Mouse (Mus musculus) small intestine, adult 2 months (tissue): ENCODE measurements around the gene Sphk2. TPM values are rescaled to one million over a fixed set of nuclear protein-coding genes. Genes with fewer than 3 reads are reported as not detected.

ENCODE experiments used
- H3K27ac ChIP-seq: fragments of 200-500 bp; 2 replicates; pipeline ENCODE4 v1.5.1; 2012; ENCODE audit warnings: low read depth, low read length, control low read depth, inconsistent platforms; ENCODE audit not compliant: insufficient read depth
- H3K27me3 ChIP-seq: fragments of 200-500 bp; 2 replicates; pipeline ENCODE4 v1.6.1; 2012; ENCODE audit warnings: mild to moderate bottlenecking, moderate library complexity, low read length, inconsistent platforms; ENCODE audit not compliant: control insufficient read depth, insufficient read depth
- H3K36me3 ChIP-seq: fragments of 200-500 bp; 2 replicates; pipeline ENCODE4 v1.6.1; 2012; ENCODE audit warnings: mild to moderate bottlenecking, low read length, control low read depth, inconsistent platforms; ENCODE audit not compliant: control insufficient read depth, insufficient read depth
- H3K4me1 ChIP-seq: fragments of 200-500 bp; 2 replicates; pipeline ENCODE4 v1.6.1; 2012; ENCODE audit warnings: low read length, inconsistent platforms, mixed read lengths; ENCODE audit not compliant: control insufficient read depth, insufficient read depth, insufficient read length
- H3K4me3 ChIP-seq: fragments of 200-500 bp; 2 replicates; pipeline ENCODE4 v1.5.1; 2012; ENCODE audit warnings: low read depth, mild to moderate bottlenecking, control low read depth, inconsistent platforms, low read length, moderate library complexity
- CTCF ChIP-seq: fragments of 200-500 bp; IDR thresholded peaks from 2 replicates; pipeline ENCODE4 v1.5.1; 2012; ENCODE audit warnings: low read depth, mild to moderate bottlenecking, control low read depth, inconsistent platforms, low read length, moderate library complexity, mixed read lengths; ENCODE audit not compliant: insufficient replicate concordance, insufficient read length; ENCODE audit errors: extremely low read depth
- POLR2A ChIP-seq: fragments of 200-500 bp; IDR thresholded peaks from 2 replicates; pipeline ENCODE4 v1.6.1; 2012; ENCODE audit warnings: low read depth, mild to moderate bottlenecking, control low read depth, inconsistent platforms, low read length, moderate library complexity
- whole genome bisulfite sequencing: fragments of 180-500 bp; shearing (Covaris S2); methylation state at CpG from one replicate; pipeline ENCODE4 v1.1.7; 2018; 5-methylcytosine and 5-hydroxymethylcytosine counted together
- polyA plus RNA-seq: library from polyadenylated mRNA; depleted of rRNA; stranded (reverse); fragments of >200 nt; gene quantifications from 2 replicates; pipeline ENCODE4 v1.2.3, GENCODE M21; 2012; rRNA removed

Gene Sphk2
- polyA plus RNA-seq = 87.3 and 164 TPM in 2 replicates

- Histone ChIP-seq H3K36me3 (peaks cover 20% of the 10 kb centered on the region), H3K27ac (peak within 1 kb of the TSS; percentile 75), H3K4me1 (peaks cover 23% of the 10 kb centered on the region), H3K4me3 (peak within 1 kb of the TSS; percentile 80), H3K27me3 (no peaks in the 10 kb centered on the region)
- TF ChIP-seq CTCF (no peak), POLR2A (peak; percentile 80)
- under 1% methylated on average over 41 of the region's 41 CpGs for WGBS
These were observed at the start of gene Sphk2 for GRCm38 (mm10) chr7:45717918-45718297. Gene Sphk2, minus strand, starts transcription at chr7:45718002.

DNA sequence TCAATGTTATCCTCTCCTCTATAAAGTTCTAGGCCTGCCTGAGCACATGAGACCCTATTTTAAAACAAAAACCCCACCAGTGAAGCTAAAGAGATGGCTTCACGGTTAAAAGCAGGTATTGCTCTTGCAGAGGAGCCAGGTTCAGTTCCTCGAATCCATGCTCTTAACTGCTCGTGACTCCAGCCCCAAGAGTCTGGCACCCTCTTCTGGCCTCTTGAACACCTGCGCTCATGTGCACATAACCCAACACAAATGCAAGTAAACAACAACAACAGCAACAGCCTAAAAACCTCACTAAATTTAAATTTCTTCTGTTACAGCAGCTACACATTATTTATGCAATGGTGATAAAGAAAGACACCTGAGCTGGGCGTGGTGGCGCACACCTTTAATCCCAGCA is 49.7 kb upstream of the Sphk2 start:
- 97% methylated on average over 6 of the region's 6 CpGs for WGBS
- TF ChIP-seq POLR2A (no peak), CTCF (peak; percentile 22; the same call in 1 of the 2 replicates)
- Histone ChIP-seq H3K36me3 (no peaks in the 10 kb centered on the region), H3K4me1 (peaks cover 26% of the 10 kb centered on the region; the same call in 1 of the 2 replicates), H3K27me3 (no peaks in the 10 kb centered on the region), H3K27ac (no peak overlapping the region), H3K4me3 (no peak overlapping the region)

DNA sequence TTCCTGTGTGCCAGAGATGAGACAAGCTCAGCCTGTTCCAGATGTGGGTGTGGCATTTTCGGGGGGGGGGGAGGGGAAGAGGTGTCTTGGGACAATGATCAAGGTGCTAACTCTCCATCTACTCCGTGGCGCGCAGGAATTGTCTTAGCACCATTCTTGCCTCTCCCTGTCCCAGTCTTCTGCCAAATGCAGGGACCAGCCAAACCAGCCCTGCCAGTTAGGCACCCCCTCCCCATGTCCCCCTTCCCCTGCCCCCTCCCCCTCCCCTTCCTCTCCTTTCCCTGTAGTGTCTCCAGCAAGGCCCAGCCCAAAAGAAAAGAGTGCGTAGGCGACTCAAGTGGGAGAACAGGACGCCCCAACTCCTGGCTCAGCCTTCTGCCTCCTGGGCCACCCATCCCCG is 49.0 kb upstream of the Sphk2 start:
- no peak overlapping the region for H3K27ac ChIP-seq
- no peak overlapping the region for H3K4me3 ChIP-seq
- peaks cover 23% of the 10 kb centered on the region; the same call in 1 of the 2 replicates for H3K4me1 ChIP-seq
- no peaks in the 10 kb centered on the region for H3K27me3 ChIP-seq
- WGBS = 57% methylated on average over 8 of the region's 8 CpGs
- no peaks in the 10 kb centered on the region for H3K36me3 ChIP-seq
- TF ChIP-seq CTCF = no peak
- TF ChIP-seq POLR2A = no peak

GRCm38 (mm10) chr7:45765995-45766394 is 48.2 kb upstream of the Sphk2 start:
- WGBS = 29% methylated on average over 8 of the region's 8 CpGs
- no peak overlapping the region for H3K4me3 ChIP-seq
- no peak overlapping the region for H3K27ac ChIP-seq
- TF ChIP-seq CTCF (no peak), POLR2A (no peak)
- no peaks in the 10 kb centered on the region for H3K27me3 ChIP-seq
- H3K4me1 ChIP-seq = peaks cover 16% of the 10 kb centered on the region; the same call in 1 of the 2 replicates
- H3K36me3 ChIP-seq = no peaks in the 10 kb centered on the region

GRCm38 (mm10) chr7:45760151-45760550 is 42.3 kb upstream of the Sphk2 start:
- TF ChIP-seq CTCF (no peak), POLR2A (no peak)
- peak overlapping the region; percentile 83 for H3K27ac ChIP-seq
- H3K4me1 ChIP-seq = peaks cover 14% of the 10 kb centered on the region; the same call in 1 of the 2 replicates
- H3K27me3 ChIP-seq = no peaks in the 10 kb centered on the region
- no peak overlapping the region for H3K4me3 ChIP-seq
- H3K36me3 ChIP-seq = peaks cover 2% of the 10 kb centered on the region; the same call in 1 of the 2 replicates
- WGBS = 60% methylated on average over 5 of the region's 5 CpGs

GRCm38 (mm10) chr7:45759400-45759799 is 41.6 kb upstream of the Sphk2 start:
- H3K4me1 ChIP-seq = peaks cover 14% of the 10 kb centered on the region; the same call in 1 of the 2 replicates
- H3K36me3 ChIP-seq = peaks cover 4% of the 10 kb centered on the region
- H3K27ac ChIP-seq = peak overlapping the region; percentile 89
- no peaks in the 10 kb centered on the region for H3K27me3 ChIP-seq
- H3K4me3 ChIP-seq = peak overlapping the region; percentile 81
- TF ChIP-seq POLR2A (peak; percentile 55; the same call in 1 of the 2 replicates), CTCF (peak; percentile 33; the same call in 1 of the 2 replicates)
- 6% methylated on average over 27 of the region's 27 CpGs for WGBS

DNA sequence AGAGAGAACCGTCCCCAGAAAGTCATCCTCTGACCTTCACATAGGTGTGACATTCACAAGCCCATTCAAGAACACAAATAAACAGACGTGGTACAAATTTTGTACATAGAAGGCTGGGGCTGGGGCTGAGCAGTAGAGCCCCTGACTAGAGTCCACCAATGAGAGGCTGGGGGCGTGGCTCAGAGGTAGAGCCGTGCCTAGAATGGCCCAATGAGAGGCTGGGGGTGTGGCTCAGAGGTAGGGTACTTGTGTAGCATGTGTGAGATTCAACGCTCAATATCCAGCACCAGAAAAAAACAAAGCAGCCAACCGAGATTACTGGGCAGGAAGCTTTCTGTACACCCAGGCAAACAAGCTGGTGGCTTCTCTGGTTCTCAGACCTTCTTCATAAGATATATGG is 37.9 kb upstream of the Sphk2 start:
- TF ChIP-seq POLR2A = no peak
- no peak for TF ChIP-seq CTCF
- H3K27me3 ChIP-seq = no peaks in the 10 kb centered on the region
- H3K4me1 ChIP-seq = peaks cover 23% of the 10 kb centered on the region; the same call in 1 of the 2 replicates
- peaks cover 9% of the 10 kb centered on the region for H3K36me3 ChIP-seq
- 65% methylated on average over 6 of the region's 6 CpGs for WGBS
- no peak overlapping the region for H3K4me3 ChIP-seq
- no peak overlapping the region for H3K27ac ChIP-seq
